15 mouse cellular contexts compared by ENCODE assay signal in the genomic region with DNA sequence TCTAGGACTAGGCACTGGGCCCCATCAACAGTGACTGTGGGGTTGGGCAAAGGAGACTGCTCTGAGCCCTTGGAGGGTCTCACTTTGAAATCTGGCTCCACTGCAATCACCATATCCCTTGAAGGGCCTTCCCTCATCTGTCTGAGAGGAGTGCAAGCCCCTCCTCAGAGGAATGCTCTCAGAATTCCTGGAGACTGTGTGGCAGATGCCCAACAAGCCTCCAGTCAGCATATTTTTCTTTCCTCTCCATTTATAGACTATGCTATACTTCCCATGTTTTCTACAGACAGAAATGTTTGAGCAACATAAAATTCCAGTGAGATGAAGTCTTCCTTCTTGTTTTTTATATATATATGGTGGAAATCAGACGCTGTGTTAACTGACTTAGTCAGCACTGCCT. TPM values are rescaled to one million over a fixed set of nuclear protein-coding genes. Genes with fewer than 3 reads are reported as not detected.
"Had no signal": no experiment of that assay in that cellular context is flagged by ENCODE, and none has a peak within 500 bp of the region (broad histone marks: within the 10 kb centered on the region; RNA-seq: fewer than 3 reads in every experiment).

No protein-coding gene starts in this region.

- H3K27me3 ChIP-seq: midbrain, embryonic 12.5 days; neural tube, embryonic 12.5 days had no signal

- H3K4me2 ChIP-seq: lung, embryonic 14.5 days; midbrain, embryonic 12.5 days; neural tube, embryonic 12.5 days had no signal

- H3K27ac ChIP-seq: midbrain, embryonic 10.5 days; midbrain, embryonic 12.5 days; neural tube, embryonic 12.5 days had no signal

- H3K4me3 ChIP-seq: midbrain, embryonic 10.5 days; midbrain, embryonic 12.5 days; neural tube, embryonic 12.5 days had no signal

- DNase-seq: lung, adult 18-20 months; lung, embryonic 14.5 days; lung, postnatal 14 days; lung, postnatal 4 days; midbrain, embryonic 14.5 days; right cerebral cortex, postnatal 14 days; right cerebral cortex, postnatal 4 days; spleen, adult 18-20 months; thymus, adult 18-20 months; thymus, postnatal 14 days; thymus, postnatal 36 days had no signal

- H3K36me3 ChIP-seq: midbrain, embryonic 10.5 days; midbrain, embryonic 12.5 days; neural tube, embryonic 12.5 days had no signal

- H3K9me3 ChIP-seq: midbrain, embryonic 10.5 days; midbrain, embryonic 12.5 days; neural tube, embryonic 12.5 days had no signal

- H3K9ac ChIP-seq: lung, embryonic 14.5 days; midbrain, embryonic 12.5 days; neural tube, embryonic 12.5 days had no signal

RNA-seq across cellular contexts. Expression of a gene that starts 21.2 kb away (rescaled TPM):
- total RNA-seq: megakaryocyte-erythroid progenitor cell, adult 5-6 weeks had no signal
